9 mouse cellular contexts compared by ENCODE assay signal in genomic region chr7:49283507-49284361, GRCm38 (mm10).
DNase-seq lines count a peak whose midpoint lies in the region; ATAC-seq and TF ChIP-seq lines count a peak whose summit lies in the region.
"Had no signal": no experiment of that assay in that cellular context is flagged by ENCODE, and none has a peak within 500 bp of the region (broad histone marks: within the 10 kb centered on the region; RNA-seq: fewer than 3 reads in every experiment).

No protein-coding gene starts in this region.

- TF ChIP-seq POLR2A in small intestine, adult 2 months (IDR thresholded peaks at IDR 0.05; ENCODE audit: low read depth, low read length) = no peak

- peak overlapping the region; percentile 11; the same call in 1 of the 2 replicates for H3K4me2 ChIP-seq in lung, embryonic 15.5 days
- no peak overlapping the region for H3K4me2 ChIP-seq in intestine, embryonic 14.5 days (ENCODE audit: low read length)
- H3K4me2 ChIP-seq: limb, embryonic 15.5 days had no signal

- intact Hi-C loops in left cerebral cortex, postnatal 4 days (cut with DNase I) = no loop called here
- intact Hi-C loops in gastrocnemius, postnatal 36 days (cut with DNase I) = no loop called here

- no peak overlapping the region for H3K4me3 ChIP-seq in lung, embryonic 15.5 days
- H3K4me3 ChIP-seq in intestine, embryonic 14.5 days (ENCODE audit: low read depth, low read length) = no peak overlapping the region
- no peak overlapping the region for H3K4me3 ChIP-seq in small intestine, adult 2 months (ENCODE audit: low read depth, low read length)
- H3K4me3 ChIP-seq: limb, embryonic 15.5 days had no signal

- no peaks in the 10 kb centered on the region for H3K9me3 ChIP-seq in lung, embryonic 15.5 days
- H3K9me3 ChIP-seq in intestine, embryonic 14.5 days (ENCODE audit: control insufficient read depth, low read length) = no peaks in the 10 kb centered on the region
- H3K9me3 ChIP-seq: limb, embryonic 15.5 days had no signal

- peaks cover 18% of the 10 kb centered on the region for H3K4me1 ChIP-seq in lung, embryonic 15.5 days
- H3K4me1 ChIP-seq in intestine, embryonic 14.5 days (replicated peaks; ENCODE audit: control insufficient read depth, insufficient read depth, low read length) = peaks cover 27% of the 10 kb centered on the region
- peaks cover 13% of the 10 kb centered on the region for H3K4me1 ChIP-seq in small intestine, adult 2 months (ENCODE audit: control insufficient read depth, insufficient read depth, insufficient read length, low read length)

- H3K27ac ChIP-seq in lung, embryonic 15.5 days = 0 out of 2 replicates have a peak overlapping the region, but pooled peaks have one; percentile 3
- H3K27ac ChIP-seq in intestine, embryonic 14.5 days (ENCODE audit: low read depth) = peak overlapping the region; percentile 38; the same call in 1 of the 2 replicates
- peak overlapping the region; percentile 29 for H3K27ac ChIP-seq in small intestine, adult 2 months (ENCODE audit: insufficient read depth, low read depth, low read length)
- H3K27ac ChIP-seq: limb, embryonic 15.5 days had no signal

- no peak for TF ChIP-seq CTCF in small intestine, adult 2 months (IDR thresholded peaks at IDR 0.05; ENCODE audit: extremely low read depth, insufficient read length, insufficient replicate concordance, low read depth, low read length)

- WGBS in lung, embryonic 15.5 days = 27% methylated on average over 11 of the region's 11 CpGs
- WGBS in intestine, embryonic 14.5 days = 26% methylated on average over 11 of the region's 11 CpGs
- 19% methylated on average over 11 of the region's 11 CpGs for WGBS in small intestine, adult 2 months

- H3K36me3 ChIP-seq in lung, embryonic 15.5 days = no peaks in the 10 kb centered on the region
- H3K36me3 ChIP-seq in intestine, embryonic 14.5 days (ENCODE audit: control insufficient read depth, insufficient read depth, low read length) = no peaks in the 10 kb centered on the region
- no peaks in the 10 kb centered on the region for H3K36me3 ChIP-seq in small intestine, adult 2 months (ENCODE audit: control insufficient read depth, insufficient read depth, low read length)
- H3K36me3 ChIP-seq: limb, embryonic 15.5 days had no signal

- no peak overlapping the region for H3K9ac ChIP-seq in lung, embryonic 15.5 days
- H3K9ac ChIP-seq in intestine, embryonic 14.5 days (ENCODE audit: low read length) = no peak overlapping the region
- H3K9ac ChIP-seq: limb, embryonic 15.5 days had no signal

- no peak for DNase-seq in lung, postnatal 4 days
- DNase-seq in intestine, embryonic 14.5 days (ENCODE audit: low spot score) = peak; percentile 74
- DNase-seq in kidney, postnatal 14 days = peak; percentile 15
- DNase-seq in left cerebral cortex, postnatal 4 days = no peak
- no peak for DNase-seq in gastrocnemius, postnatal 36 days
- DNase-seq: thymus, adult 18-20 months had no signal

- peak; percentile 68 for ATAC-seq in lung, embryonic 15.5 days (ENCODE audit: borderline replicate concordance, extremely low read depth, low FRiP score, low TSS enrichment)
- ATAC-seq in intestine, embryonic 14.5 days (replicated peaks; ENCODE audit: low FRiP score, low TSS enrichment, low read depth) = peak; percentile 90

- no peaks in the 10 kb centered on the region for H3K27me3 ChIP-seq in lung, embryonic 15.5 days
- no peaks in the 10 kb centered on the region for H3K27me3 ChIP-seq in intestine, embryonic 14.5 days (replicated peaks; ENCODE audit: control insufficient read depth, insufficient read depth, low read length)
- H3K27me3 ChIP-seq in small intestine, adult 2 months (ENCODE audit: control insufficient read depth, insufficient read depth, low read length) = no peaks in the 10 kb centered on the region
- H3K27me3 ChIP-seq: limb, embryonic 15.5 days had no signal

Comparison
In these comparisons a context has a peak if more than half of its experiments do, and no peak if none do; other contexts are left out.
1. DNase-seq: peak in intestine, embryonic 14.5 days (single experiment) and kidney, postnatal 14 days (single experiment); none in lung, postnatal 4 days (0 of 2), left cerebral cortex, postnatal 4 days (single experiment) and gastrocnemius, postnatal 36 days (0 of 2).
2. Peak in every context shown above with its lines, with median percentiles within 50 percentile points of each other: H3K27ac ChIP-seq.